12 mouse cellular contexts compared by ENCODE assay signal in the genomic region with DNA sequence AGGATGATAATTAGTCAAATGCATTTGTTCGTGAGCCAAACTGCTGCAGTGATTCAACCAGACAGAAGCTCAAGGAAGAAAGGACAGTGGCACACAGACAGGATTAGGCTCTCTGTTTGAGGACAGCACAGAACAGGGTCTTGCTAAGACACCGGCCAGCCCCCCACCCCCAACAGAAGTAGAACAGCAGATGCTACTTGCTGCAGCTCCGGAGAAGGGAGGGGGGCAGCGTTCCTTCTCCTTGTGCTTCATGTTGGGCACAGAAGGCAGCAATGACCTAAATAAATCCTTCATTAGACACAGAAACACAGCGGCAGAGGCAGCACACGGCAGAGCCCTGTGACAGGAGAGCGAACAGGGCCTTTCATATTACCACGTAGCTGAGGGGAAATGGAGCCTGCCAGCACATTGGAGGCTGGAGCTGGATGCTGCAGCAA.
A peak's percentile ranks its signal among the peaks of the same experiment; 100 is the strongest.
DNase-seq lines count a peak whose midpoint lies in the region; ATAC-seq and TF ChIP-seq lines count a peak whose summit lies in the region.
"Had no signal": no experiment of that assay in that cellular context is flagged by ENCODE, and none has a peak within 500 bp of the region (broad histone marks: within the 10 kb centered on the region; RNA-seq: fewer than 3 reads in every experiment).

No protein-coding gene starts in this region.

- peak overlapping the region; percentile 38 for H3K9ac ChIP-seq in midbrain, embryonic 16.5 days (ENCODE audit: low read depth, low read length)
- H3K9ac ChIP-seq: limb, embryonic 15.5 days had no signal

- 46% methylated on average over 8 of the region's 8 CpGs for WGBS in kidney, adult 2 months
- 33% methylated on average over 8 of the region's 8 CpGs for WGBS in midbrain, embryonic 16.5 days

- ATAC-seq in midbrain, embryonic 16.5 days = peak; percentile 62; the same call in 1 of the 2 replicates

- no peaks in the 10 kb centered on the region for H3K9me3 ChIP-seq in midbrain, embryonic 16.5 days (replicated peaks; ENCODE audit: control insufficient read depth, low read length, poor library complexity, severe bottlenecking)
- H3K9me3 ChIP-seq: limb, embryonic 15.5 days had no signal

- no peak for TF ChIP-seq POLR2A in kidney, adult 2 months (IDR thresholded peaks at IDR 0.05; ENCODE audit: low read depth, low read length)

- DNase-seq in adrenal gland, adult 2 months = peak; percentile 31
- no peak for DNase-seq in adrenal gland, postnatal 10 days
- DNase-seq in kidney, adult 2 months = no peak
- no peak for DNase-seq in kidney, postnatal 14 days
- peak; percentile 46 to 48 for DNase-seq in cerebellum, postnatal 36 days
- DNase-seq in heart, postnatal 25 days (ENCODE audit: low spot score) = no peak
- no peak for DNase-seq in layer of hippocampus, adult 11-12 months (ENCODE audit: low spot score)
- DNase-seq: heart, postnatal 10 days; kidney, postnatal 36 days; lung, postnatal 4 days had no signal

- no peak overlapping the region for H3K4me3 ChIP-seq in kidney, adult 2 months (ENCODE audit: insufficient read depth, low read depth, low read length)
- H3K4me3 ChIP-seq in midbrain, embryonic 16.5 days (ENCODE audit: low read depth, low read length) = no peak overlapping the region
- H3K4me3 ChIP-seq: limb, embryonic 15.5 days had no signal

- intact Hi-C loops in heart, postnatal 25 days (cut with DNase I) = no loop called here

- no peaks in the 10 kb centered on the region for H3K36me3 ChIP-seq in kidney, adult 2 months (ENCODE audit: control insufficient read depth, insufficient read depth, low read length)
- H3K36me3 ChIP-seq in midbrain, embryonic 16.5 days (ENCODE audit: control insufficient read depth, insufficient read depth, low read length) = no peaks in the 10 kb centered on the region
- H3K36me3 ChIP-seq: limb, embryonic 15.5 days had no signal

- H3K27me3 ChIP-seq in kidney, adult 2 months (replicated peaks; ENCODE audit: control insufficient read depth, insufficient read depth, low read length) = no peaks in the 10 kb centered on the region
- no peaks in the 10 kb centered on the region for H3K27me3 ChIP-seq in midbrain, embryonic 16.5 days (ENCODE audit: control insufficient read depth, insufficient read depth, low read depth, low read length)
- H3K27me3 ChIP-seq: limb, embryonic 15.5 days had no signal

- H3K4me1 ChIP-seq in kidney, adult 2 months (ENCODE audit: control insufficient read depth, insufficient read depth, low read length) = peaks cover 5% of the 10 kb centered on the region; the same call in 1 of the 2 replicates
- peaks cover 9% of the 10 kb centered on the region for H3K4me1 ChIP-seq in midbrain, embryonic 16.5 days (ENCODE audit: control insufficient read depth, insufficient read depth, low read length)

- H3K27ac ChIP-seq in kidney, adult 2 months (ENCODE audit: insufficient read depth, low read depth, low read length) = peak overlapping the region; percentile 16; the same call in 1 of the 2 replicates
- H3K27ac ChIP-seq in midbrain, embryonic 16.5 days (ENCODE audit: low read length) = peak overlapping the region; percentile 42; the same call in 1 of the 2 replicates
- H3K27ac ChIP-seq: limb, embryonic 15.5 days had no signal

- peak overlapping the region; percentile 41 for H3K4me2 ChIP-seq in midbrain, embryonic 16.5 days (ENCODE audit: low read length)
- H3K4me2 ChIP-seq: limb, embryonic 15.5 days had no signal

- TF ChIP-seq CTCF in kidney, adult 2 months (conservative IDR thresholded peaks at IDR 0.05; ENCODE audit: insufficient read depth, insufficient read length, low read depth, low read length) = no peak

Comparison
In these comparisons a context has a peak if more than half of its experiments do, and no peak if none do; other contexts are left out.
1. DNase-seq: peak in adrenal gland, adult 2 months (single experiment) and cerebellum, postnatal 36 days (2 of 2); none in adrenal gland, postnatal 10 days (single experiment), kidney, adult 2 months (single experiment), kidney, postnatal 14 days (single experiment), heart, postnatal 25 days (single experiment) and layer of hippocampus, adult 11-12 months (single experiment).